Mouse (Mus musculus): ENCODE data around the gene Bend6. TPM values are rescaled to one million over a fixed set of nuclear protein-coding genes. Genes with fewer than 3 reads are reported as not detected.
A peak's percentile ranks its signal among the peaks of the same experiment; 100 is the strongest.

Gene Bend6
- polyA plus RNA-seq, 1 experiment from 2014 or later: 2.4 TPM

- no peak for ATAC-seq (replicated peaks; ENCODE audit: low FRiP score)
- no peak overlapping the region for H3K9ac ChIP-seq (ENCODE audit: low read depth, low read length)
- H3K27ac ChIP-seq (ENCODE audit: low read depth, low read length): no peak overlapping the region
- DNase-seq (ENCODE audit: low spot score): no peak
- no peak overlapping the region for H3K4me2 ChIP-seq
- H3K4me3 ChIP-seq (ENCODE audit: low read depth, low read length): no peak overlapping the region
- 68% methylated on average over 8 of the region's 8 CpGs for WGBS
- no peaks in the 10 kb centered on the region for H3K36me3 ChIP-seq (ENCODE audit: control insufficient read depth, insufficient read depth, low read length)
- H3K27me3 ChIP-seq (replicated peaks; ENCODE audit: control insufficient read depth, insufficient read depth, low read length): no peaks in the 10 kb centered on the region
- no peaks in the 10 kb centered on the region for H3K4me1 ChIP-seq (replicated peaks; ENCODE audit: control insufficient read depth, insufficient read depth, low read length)
- H3K9me3 ChIP-seq (ENCODE audit: control insufficient read depth, low read length): no peaks in the 10 kb centered on the region
Observed at GRCm38 (mm10) chr1:33942638-33943037, 35.0 kb upstream of the Bend6 start.

GRCm38 (mm10) chr1:33940364-33940928 lies 32.8 kb upstream of the Bend6 start:
- no peak overlapping the region for H3K9ac ChIP-seq (ENCODE audit: low read depth, low read length)
- no peaks in the 10 kb centered on the region for H3K9me3 ChIP-seq (ENCODE audit: control insufficient read depth, low read length)
- H3K27me3 ChIP-seq (replicated peaks; ENCODE audit: control insufficient read depth, insufficient read depth, low read length): no peaks in the 10 kb centered on the region
- no peaks in the 10 kb centered on the region for H3K36me3 ChIP-seq (ENCODE audit: control insufficient read depth, insufficient read depth, low read length)
- no peak overlapping the region for H3K4me2 ChIP-seq
- no peak overlapping the region for H3K4me3 ChIP-seq (ENCODE audit: low read depth, low read length)
- H3K27ac ChIP-seq (ENCODE audit: low read depth, low read length): no peak overlapping the region
- WGBS: 76% methylated on average over 11 of the region's 11 CpGs
- ATAC-seq (replicated peaks; ENCODE audit: low FRiP score): no peak
- no peaks in the 10 kb centered on the region for H3K4me1 ChIP-seq (replicated peaks; ENCODE audit: control insufficient read depth, insufficient read depth, low read length)
- DNase-seq (ENCODE audit: low spot score): no peak

- no peaks in the 10 kb centered on the region for H3K27me3 ChIP-seq (replicated peaks; ENCODE audit: control insufficient read depth, insufficient read depth, low read length)
- no peaks in the 10 kb centered on the region for H3K9me3 ChIP-seq (ENCODE audit: control insufficient read depth, low read length)
- no peak overlapping the region for H3K9ac ChIP-seq (ENCODE audit: low read depth, low read length)
- H3K27ac ChIP-seq (ENCODE audit: low read depth, low read length): no peak overlapping the region
- WGBS: 71% methylated on average over 5 of the region's 5 CpGs
- H3K36me3 ChIP-seq (ENCODE audit: control insufficient read depth, insufficient read depth, low read length): no peaks in the 10 kb centered on the region
- ATAC-seq (replicated peaks; ENCODE audit: low FRiP score) (no peak), DNase-seq (ENCODE audit: low spot score) (no peak)
- H3K4me3 ChIP-seq (ENCODE audit: low read depth, low read length): no peak overlapping the region
- H3K4me1 ChIP-seq (replicated peaks; ENCODE audit: control insufficient read depth, insufficient read depth, low read length): no peaks in the 10 kb centered on the region
- H3K4me2 ChIP-seq: no peak overlapping the region
Observed at GRCm38 (mm10) chr1:33939828-33940227, 32.2 kb upstream of the Bend6 start.

- H3K27ac ChIP-seq (ENCODE audit: low read depth, low read length): no peak overlapping the region
- H3K4me2 ChIP-seq: no peak overlapping the region
- ATAC-seq (replicated peaks; ENCODE audit: low FRiP score) (no peak), DNase-seq (ENCODE audit: low spot score) (no peak)
- WGBS: 81% methylated on average over 3 of the region's 3 CpGs
- H3K36me3 ChIP-seq (ENCODE audit: control insufficient read depth, insufficient read depth, low read length): no peaks in the 10 kb centered on the region
- no peaks in the 10 kb centered on the region for H3K27me3 ChIP-seq (replicated peaks; ENCODE audit: control insufficient read depth, insufficient read depth, low read length)
- no peaks in the 10 kb centered on the region for H3K9me3 ChIP-seq (ENCODE audit: control insufficient read depth, low read length)
- H3K9ac ChIP-seq (ENCODE audit: low read depth, low read length): no peak overlapping the region
- H3K4me1 ChIP-seq (replicated peaks; ENCODE audit: control insufficient read depth, insufficient read depth, low read length): no peaks in the 10 kb centered on the region
- no peak overlapping the region for H3K4me3 ChIP-seq (ENCODE audit: low read depth, low read length)
Observed at GRCm38 (mm10) chr1:33935946-33936345, 28.3 kb upstream of the Bend6 start.

- ATAC-seq (replicated peaks; ENCODE audit: low FRiP score) (no peak), DNase-seq (ENCODE audit: low spot score) (no peak)
- no peak overlapping the region for H3K27ac ChIP-seq (ENCODE audit: low read depth, low read length)
- H3K9me3 ChIP-seq (ENCODE audit: control insufficient read depth, low read length): no peaks in the 10 kb centered on the region
- H3K4me2 ChIP-seq: no peak overlapping the region
- H3K4me3 ChIP-seq (ENCODE audit: low read depth, low read length): no peak overlapping the region
- H3K27me3 ChIP-seq (replicated peaks; ENCODE audit: control insufficient read depth, insufficient read depth, low read length): no peaks in the 10 kb centered on the region
- no peaks in the 10 kb centered on the region for H3K4me1 ChIP-seq (replicated peaks; ENCODE audit: control insufficient read depth, insufficient read depth, low read length)
- no peak overlapping the region for H3K9ac ChIP-seq (ENCODE audit: low read depth, low read length)
- H3K36me3 ChIP-seq (ENCODE audit: control insufficient read depth, insufficient read depth, low read length): no peaks in the 10 kb centered on the region
- WGBS: 80% methylated on average over 14 of the region's 14 CpGs
Observed at GRCm38 (mm10) chr1:33932845-33933499, 25.4 kb upstream of the Bend6 start.

GRCm38 (mm10) chr1:33932196-33932595 lies 24.6 kb upstream of the Bend6 start:
- H3K4me2 ChIP-seq: no peak overlapping the region
- no peak overlapping the region for H3K27ac ChIP-seq (ENCODE audit: low read depth, low read length)
- no peaks in the 10 kb centered on the region for H3K9me3 ChIP-seq (ENCODE audit: control insufficient read depth, low read length)
- no peaks in the 10 kb centered on the region for H3K27me3 ChIP-seq (replicated peaks; ENCODE audit: control insufficient read depth, insufficient read depth, low read length)
- no peak overlapping the region for H3K4me3 ChIP-seq (ENCODE audit: low read depth, low read length)
- 82% methylated on average over 3 of the region's 3 CpGs for WGBS
- no peak overlapping the region for H3K9ac ChIP-seq (ENCODE audit: low read depth, low read length)
- no peaks in the 10 kb centered on the region for H3K4me1 ChIP-seq (replicated peaks; ENCODE audit: control insufficient read depth, insufficient read depth, low read length)
- no peaks in the 10 kb centered on the region for H3K36me3 ChIP-seq (ENCODE audit: control insufficient read depth, insufficient read depth, low read length)
- no peak for DNase-seq (ENCODE audit: low spot score)
- ATAC-seq (replicated peaks; ENCODE audit: low FRiP score): no peak

GRCm38 (mm10) chr1:33931791-33932190 lies 24.2 kb upstream of the Bend6 start:
- Histone ChIP-seq H3K27me3 (replicated peaks; ENCODE audit: control insufficient read depth, insufficient read depth, low read length) (no peaks in the 10 kb centered on the region), H3K9ac (ENCODE audit: low read depth, low read length) (no peak overlapping the region), H3K27ac (ENCODE audit: low read depth, low read length) (no peak overlapping the region), H3K4me2 (no peak overlapping the region), H3K4me3 (ENCODE audit: low read depth, low read length) (no peak overlapping the region), H3K4me1 (replicated peaks; ENCODE audit: control insufficient read depth, insufficient read depth, low read length) (no peaks in the 10 kb centered on the region), H3K9me3 (ENCODE audit: control insufficient read depth, low read length) (no peaks in the 10 kb centered on the region), H3K36me3 (ENCODE audit: control insufficient read depth, insufficient read depth, low read length) (no peaks in the 10 kb centered on the region)
- DNase-seq (ENCODE audit: low spot score) (no peak), ATAC-seq (replicated peaks; ENCODE audit: low FRiP score) (no peak)
- 92% methylated on average over 8 of the region's 8 CpGs for WGBS

- 85% methylated on average over 7 of the region's 7 CpGs for WGBS
- no peak overlapping the region for H3K4me2 ChIP-seq
Observed at GRCm38 (mm10) chr1:33927466-33927865, 19.9 kb upstream of the Bend6 start.

GRCm38 (mm10) chr1:33925283-33925682 lies 17.7 kb upstream of the Bend6 start:
- no peak overlapping the region for H3K4me2 ChIP-seq
- H3K4me3 ChIP-seq (ENCODE audit: low read depth, low read length): no peak overlapping the region
- no peaks in the 10 kb centered on the region for H3K27me3 ChIP-seq (replicated peaks; ENCODE audit: control insufficient read depth, insufficient read depth, low read length)
- ATAC-seq (replicated peaks; ENCODE audit: low FRiP score): peak; percentile 82
- H3K9ac ChIP-seq (ENCODE audit: low read depth, low read length): no peak overlapping the region
- no peaks in the 10 kb centered on the region for H3K36me3 ChIP-seq (ENCODE audit: control insufficient read depth, insufficient read depth, low read length)
- no peaks in the 10 kb centered on the region for H3K4me1 ChIP-seq (replicated peaks; ENCODE audit: control insufficient read depth, insufficient read depth, low read length)
- no peak overlapping the region for H3K27ac ChIP-seq (ENCODE audit: low read depth, low read length)
- no peak for DNase-seq (ENCODE audit: low spot score)
- no peaks in the 10 kb centered on the region for H3K9me3 ChIP-seq (ENCODE audit: control insufficient read depth, low read length)
- WGBS: 49% methylated on average over 3 of the region's 3 CpGs

More at GRCm38 (mm10) chr1:33927466-33927865, 19.9 kb upstream of the Bend6 start:
- DNase-seq (ENCODE audit: low spot score) (no peak), ATAC-seq (replicated peaks; ENCODE audit: low FRiP score) (no peak)
- no peaks in the 10 kb centered on the region for H3K9me3 ChIP-seq (ENCODE audit: control insufficient read depth, low read length)
- H3K4me3 ChIP-seq (ENCODE audit: low read depth, low read length): no peak overlapping the region
- H3K36me3 ChIP-seq (ENCODE audit: control insufficient read depth, insufficient read depth, low read length): no peaks in the 10 kb centered on the region
- no peak overlapping the region for H3K27ac ChIP-seq (ENCODE audit: low read depth, low read length)
- no peak overlapping the region for H3K9ac ChIP-seq (ENCODE audit: low read depth, low read length)
- H3K27me3 ChIP-seq (replicated peaks; ENCODE audit: control insufficient read depth, insufficient read depth, low read length): no peaks in the 10 kb centered on the region
- no peaks in the 10 kb centered on the region for H3K4me1 ChIP-seq (replicated peaks; ENCODE audit: control insufficient read depth, insufficient read depth, low read length)

All from liver, embryonic 11.5 days (tissue).